Mouse (Mus musculus) limb, embryonic 13.5 days (tissue): ENCODE results near the gene Phactr1. TPM values are rescaled to one million over a fixed set of nuclear protein-coding genes. Genes with fewer than 3 reads are reported as not detected.
A peak's percentile ranks its signal among the peaks of the same experiment; 100 is the strongest.

ENCODE experiments used
- ATAC-seq: fragments of 200-750 bp; cut with Nextera tagmentation; 2 replicates; pipeline ENCODE4 v1.8.0; 2017; ENCODE audit warnings: low read depth, moderate number of reproducible peaks, moderate TSS enrichment; ENCODE audit not compliant: low FRiP score
- H3K27ac ChIP-seq: fragments of 300-500 bp; sonication (generic); 2 replicates; pipeline ENCODE4 v1.5.1; 2015; ENCODE audit warnings: inconsistent platforms, mild to moderate bottlenecking, moderate library complexity
- H3K27me3 ChIP-seq: fragments of 300-500 bp; sonication (generic); 2 replicates; pipeline ENCODE4 v1.6.1; 2015; ENCODE audit warnings: mild to moderate bottlenecking, inconsistent platforms
- H3K36me3 ChIP-seq: fragments of 300-500 bp; sonication (generic); 2 replicates; pipeline ENCODE4 v1.6.1; 2015; ENCODE audit warnings: inconsistent platforms, mild to moderate bottlenecking, moderate library complexity
- H3K4me1 ChIP-seq: fragments of 300-500 bp; sonication (generic); 2 replicates; pipeline ENCODE4 v1.6.1; 2015; ENCODE audit warnings: inconsistent platforms
- H3K4me2 ChIP-seq: fragments of 300-500 bp; sonication (generic); replicated peaks from 2 replicates; pipeline ENCODE4 v1.6.1; 2015; ENCODE audit warnings: inconsistent platforms, mild to moderate bottlenecking, moderate library complexity
- H3K4me3 ChIP-seq: fragments of 300-500 bp; sonication (generic); 2 replicates; pipeline ENCODE4 v1.5.1; 2015; ENCODE audit warnings: moderate library complexity, mild to moderate bottlenecking, inconsistent platforms
- H3K9ac ChIP-seq: fragments of 300-500 bp; sonication (generic); 2 replicates; pipeline ENCODE4 v1.6.1; 2015; ENCODE audit warnings: mild to moderate bottlenecking, inconsistent platforms
- H3K9me3 ChIP-seq: fragments of 300-500 bp; sonication (generic); 2 replicates; pipeline ENCODE4 v1.6.1; 2016; ENCODE audit warnings: inconsistent platforms
- WGBS: fragments of 180-500 bp; shearing (Covaris S2); methylation state at CpG from one replicate; pipeline ENCODE4 v1.1.7; 2015; 5-methylcytosine and 5-hydroxymethylcytosine counted together
- polyA plus RNA-seq: library from polyadenylated mRNA; unstranded; fragments of >200 nt; fragmentation: Nextera tagmentation; extraction: Ambion mirVana; gene quantifications from 2 replicates; pipeline ENCODE4 v1.2.1, GENCODE M21; 2015

Gene Phactr1
- polyA plus RNA-seq, 1 experiment from 2014 or later, result 8.8 TPM

DNA sequence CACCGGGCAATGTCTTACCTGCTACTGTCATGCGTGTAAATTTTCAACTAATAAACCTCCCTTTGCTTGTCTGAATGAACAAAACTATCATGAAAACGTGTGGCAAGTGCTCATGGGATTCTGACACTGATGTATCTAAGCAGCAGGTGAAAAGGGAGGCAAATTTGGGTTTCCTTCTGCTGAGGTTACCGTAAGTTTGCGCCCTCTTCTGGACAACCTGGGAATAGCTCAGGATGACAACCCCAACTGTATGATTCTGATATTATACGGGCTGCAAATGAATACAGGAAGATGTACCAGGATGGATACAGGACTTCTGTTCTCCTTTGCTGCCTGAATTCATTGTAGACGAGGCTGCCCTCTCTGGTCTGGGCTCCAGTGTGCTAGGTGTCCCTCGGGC is 146.2 kb downstream of the Phactr1 start:
- ATAC-seq, result no peak
- peaks cover 7% of the 10 kb centered on the region; the same call in 1 of the 2 replicates for H3K4me1 ChIP-seq
- H3K27me3 ChIP-seq, result no peaks in the 10 kb centered on the region
- H3K9ac ChIP-seq, result no peak overlapping the region
- H3K4me2 ChIP-seq, result no peak overlapping the region
- no peaks in the 10 kb centered on the region for H3K36me3 ChIP-seq
- H3K27ac ChIP-seq, result no peak overlapping the region
- H3K9me3 ChIP-seq, result peaks cover 5% of the 10 kb centered on the region; the same call in 1 of the 2 replicates
- 55% methylated on average over 8 of the region's 8 CpGs for WGBS
- H3K4me3 ChIP-seq, result no peak overlapping the region

DNA sequence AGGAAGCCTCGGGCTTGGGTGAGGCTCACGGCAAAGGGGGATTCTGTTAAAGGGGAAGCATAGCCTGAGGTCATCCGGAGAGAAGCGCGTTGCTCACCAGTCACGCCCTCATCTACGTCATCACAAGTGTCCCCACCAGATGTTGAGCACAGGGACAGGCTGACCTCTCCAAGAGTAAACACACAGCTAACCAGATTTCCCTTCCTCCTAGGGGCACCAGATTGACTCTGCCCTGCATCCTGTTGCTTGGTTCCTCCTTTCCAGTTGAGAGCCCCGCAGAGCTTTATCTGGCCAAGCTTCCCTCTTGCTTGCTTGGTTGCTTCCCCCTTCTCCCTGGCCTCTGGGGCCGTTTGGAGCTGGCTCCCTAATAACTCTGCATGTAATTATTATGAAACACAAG is 148.6 kb downstream of the Phactr1 start:
- H3K4me2 ChIP-seq, result no peak overlapping the region

DNA sequence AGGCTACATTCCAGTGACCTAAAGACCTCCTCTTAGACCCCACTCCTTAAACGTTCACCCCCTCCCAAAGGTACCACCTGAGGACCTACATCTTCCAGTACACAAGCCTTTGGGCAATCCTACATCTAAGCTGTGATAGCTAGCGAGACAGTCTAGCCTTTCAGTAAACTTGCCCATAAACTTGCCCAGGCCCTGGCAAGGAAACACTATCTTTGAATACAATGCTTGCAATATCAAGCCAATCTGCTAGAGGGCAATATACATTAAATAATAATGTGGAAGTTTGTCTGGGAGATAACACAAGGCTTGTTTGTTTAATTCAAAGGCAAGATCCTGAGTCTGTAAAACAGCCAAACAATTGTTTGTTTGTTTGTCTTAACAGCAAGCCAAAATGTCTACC is 155.0 kb downstream of the Phactr1 start:
- Histone ChIP-seq H3K27me3 (no peaks in the 10 kb centered on the region), H3K36me3 (no peaks in the 10 kb centered on the region), H3K4me2 (no peak overlapping the region), H3K9me3 (no peaks in the 10 kb centered on the region), H3K4me1 (no peaks in the 10 kb centered on the region), H3K27ac (no peak overlapping the region), H3K4me3 (no peak overlapping the region), H3K9ac (no peak overlapping the region)
- 38% methylated on average over 2 of the region's 2 CpGs for WGBS
- ATAC-seq, result no peak

More for the DNA sequence above, 148.6 kb downstream of the Phactr1 start:
- ATAC-seq, result no peak; the same call in 1 of the 2 replicates
- peaks cover 5% of the 10 kb centered on the region; the same call in 1 of the 2 replicates for H3K9me3 ChIP-seq
- no peak overlapping the region for H3K9ac ChIP-seq
- no peaks in the 10 kb centered on the region for H3K27me3 ChIP-seq
- peaks cover 7% of the 10 kb centered on the region; the same call in 1 of the 2 replicates for H3K4me1 ChIP-seq
- H3K27ac ChIP-seq, result no peak overlapping the region
- H3K36me3 ChIP-seq, result no peaks in the 10 kb centered on the region
- WGBS, result 57% methylated on average over 9 of the region's 9 CpGs
- H3K4me3 ChIP-seq, result no peak overlapping the region

DNA sequence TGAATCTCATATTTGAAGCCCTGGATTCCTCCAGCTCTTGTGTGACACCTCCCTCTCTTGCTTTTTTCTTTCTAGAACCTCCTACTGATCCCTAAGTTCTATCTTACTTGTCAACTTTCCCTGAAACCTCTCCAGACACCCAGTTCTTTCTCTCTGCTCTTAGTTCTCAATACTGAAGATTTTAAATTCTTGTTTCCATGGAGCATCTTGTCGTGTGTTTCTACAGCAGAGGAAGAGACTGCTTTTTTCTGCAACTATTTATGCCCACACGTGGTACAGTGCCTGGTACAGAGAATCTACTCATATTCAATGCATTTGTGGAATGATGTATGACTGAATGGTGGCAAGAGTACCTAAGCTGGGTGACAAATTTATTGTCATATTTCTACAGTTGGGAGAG is 158.9 kb downstream of the Phactr1 start:
- Histone ChIP-seq H3K27ac (no peak overlapping the region), H3K9ac (no peak overlapping the region), H3K9me3 (no peaks in the 10 kb centered on the region), H3K27me3 (no peaks in the 10 kb centered on the region), H3K4me2 (no peak overlapping the region), H3K4me1 (no peaks in the 10 kb centered on the region), H3K4me3 (no peak overlapping the region), H3K36me3 (no peaks in the 10 kb centered on the region)
- WGBS, result 72% methylated on average over 2 of the region's 2 CpGs
- no peak for ATAC-seq

DNA sequence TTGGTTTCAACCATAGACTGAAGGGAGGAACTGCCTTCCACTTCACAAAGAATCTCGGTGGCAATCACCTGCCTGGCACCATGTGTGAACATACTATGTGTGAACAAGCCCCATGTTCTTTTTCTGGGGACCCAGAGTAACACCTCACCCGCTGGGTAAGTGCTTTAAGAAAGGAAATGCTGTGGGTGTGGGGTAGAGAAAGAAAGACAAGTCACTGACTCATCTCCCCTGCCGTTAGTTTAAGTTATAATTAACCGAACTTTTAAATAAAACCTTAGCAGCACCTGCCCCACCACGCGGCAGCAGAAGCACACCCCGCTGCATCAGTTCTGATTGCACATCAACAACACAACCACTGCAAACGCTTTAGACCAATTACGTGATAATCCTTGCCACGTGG is 171.7 kb downstream of the Phactr1 start:
- H3K36me3 ChIP-seq, result no peaks in the 10 kb centered on the region
- no peak overlapping the region for H3K27ac ChIP-seq
- no peak overlapping the region for H3K4me3 ChIP-seq
- ATAC-seq, result no peak
- H3K9ac ChIP-seq, result no peak overlapping the region
- H3K4me1 ChIP-seq, result no peaks in the 10 kb centered on the region
- 62% methylated on average over 10 of the region's 10 CpGs for WGBS
- peaks cover 3% of the 10 kb centered on the region; the same call in 1 of the 2 replicates for H3K27me3 ChIP-seq
- no peak overlapping the region for H3K4me2 ChIP-seq
- no peaks in the 10 kb centered on the region for H3K9me3 ChIP-seq

DNA sequence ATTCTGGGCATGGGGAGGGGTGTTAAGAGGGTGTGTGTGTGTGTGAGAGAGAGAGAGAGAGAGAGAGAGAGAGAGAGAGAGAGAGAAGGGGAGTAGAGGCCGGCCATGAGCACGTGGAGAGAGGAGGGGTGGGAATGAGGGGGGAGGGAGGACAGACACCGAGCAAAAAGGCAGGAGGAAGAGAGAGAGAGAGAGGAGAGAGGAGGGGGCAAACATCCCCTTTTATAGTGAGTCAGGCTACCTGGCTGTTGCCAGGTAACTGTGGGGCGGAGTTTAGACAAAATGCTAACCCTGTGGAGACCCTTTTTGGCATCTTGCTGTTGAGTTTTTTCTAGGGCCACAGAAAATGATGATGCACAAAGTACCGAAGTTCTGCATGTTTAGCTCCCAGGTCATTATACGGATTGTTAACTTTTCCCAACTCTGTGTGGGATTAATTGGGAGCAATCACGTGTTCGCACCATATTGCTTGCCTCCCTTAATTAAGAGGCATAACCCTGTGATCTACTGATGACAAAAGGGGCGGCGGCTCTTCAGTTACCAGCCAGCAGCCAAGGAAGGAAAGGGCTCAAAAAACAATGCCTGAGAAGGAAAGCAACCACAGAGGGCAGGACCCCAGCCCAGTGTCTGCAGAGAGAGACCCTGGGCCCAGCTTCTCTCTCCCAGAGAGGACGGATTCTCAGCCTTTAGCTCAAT is 173.6 kb downstream of the Phactr1 start:
- 19% methylated on average over 11 of the region's 11 CpGs for WGBS

DNA sequence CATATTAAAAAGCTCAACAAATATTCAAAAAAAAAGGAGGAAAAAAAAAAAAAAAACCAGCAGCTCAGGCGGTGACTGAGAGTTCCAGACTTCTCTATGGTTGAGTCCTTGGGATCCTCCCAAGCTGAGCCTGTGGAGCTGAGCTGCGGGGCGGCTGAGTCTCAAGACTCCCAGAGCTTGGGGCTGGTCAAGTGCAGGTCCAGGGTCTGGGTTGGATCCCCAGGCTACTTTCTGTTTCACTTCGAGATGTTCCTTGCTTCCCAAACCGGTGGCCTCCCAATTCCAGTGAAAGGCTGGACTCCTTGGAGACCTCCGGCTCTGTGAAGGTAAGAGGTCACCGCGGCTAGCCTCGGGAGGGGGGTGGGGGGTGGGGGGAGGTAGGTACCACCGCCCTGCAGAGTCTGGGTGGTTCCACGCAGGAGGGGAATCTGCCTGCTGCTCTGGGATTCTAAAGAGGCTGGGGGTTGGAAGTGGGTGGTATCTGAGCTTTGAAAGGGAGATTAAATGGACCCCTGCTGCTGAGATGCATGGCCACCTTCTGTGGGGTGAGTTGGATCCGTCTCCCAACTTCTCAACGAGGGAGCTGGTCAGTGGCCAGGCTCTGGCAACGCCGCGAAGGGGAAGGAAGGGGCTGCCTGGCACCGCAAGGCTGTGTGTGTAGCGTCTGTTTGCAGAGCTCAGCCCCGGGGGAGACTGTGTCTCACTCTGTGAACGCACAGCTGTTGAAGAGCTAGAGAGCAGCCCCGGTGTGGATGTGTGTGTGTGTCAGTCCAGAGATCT is 185.9 kb downstream of the Phactr1 start:
- Histone ChIP-seq H3K4me2 (peak overlapping the region; percentile 77), H3K27ac (no peak overlapping the region), H3K9me3 (no peaks in the 10 kb centered on the region), H3K4me3 (peak overlapping the region; percentile 43), H3K9ac (peak overlapping the region; percentile 62), H3K4me1 (peaks cover 11% of the 10 kb centered on the region; the same call in 1 of the 2 replicates), H3K36me3 (no peaks in the 10 kb centered on the region), H3K27me3 (no peaks in the 10 kb centered on the region)
- 7% methylated on average over 21 of the region's 21 CpGs for WGBS
- no peak for ATAC-seq

More for the DNA sequence above, 173.6 kb downstream of the Phactr1 start:
- Histone ChIP-seq H3K9ac (no peak overlapping the region), H3K4me1 (no peaks in the 10 kb centered on the region), H3K9me3 (no peaks in the 10 kb centered on the region), H3K4me3 (no peak overlapping the region), H3K27ac (no peak overlapping the region), H3K27me3 (peaks cover 3% of the 10 kb centered on the region; the same call in 1 of the 2 replicates), H3K36me3 (no peaks in the 10 kb centered on the region), H3K4me2 (no peak overlapping the region)
- no peak for ATAC-seq

DNA sequence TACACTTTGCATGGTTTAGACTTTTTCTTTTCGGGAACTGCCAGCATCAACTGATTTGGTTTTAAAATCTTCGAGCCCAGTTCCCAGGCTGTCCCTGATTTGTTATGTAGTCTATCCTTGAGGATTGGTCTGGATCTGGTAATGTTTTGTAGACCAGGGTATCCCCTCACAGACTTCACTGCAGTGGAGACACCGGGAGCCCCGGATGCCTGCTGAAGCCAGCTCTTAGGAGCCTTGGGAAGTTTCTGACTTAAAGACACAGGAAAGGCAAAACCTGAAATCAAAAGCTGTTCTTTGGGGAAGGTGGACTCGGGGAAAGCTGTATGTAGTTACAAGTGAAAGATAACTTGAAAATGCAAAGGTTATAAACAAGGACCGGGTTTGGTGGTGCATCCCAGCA is 186.6 kb downstream of the Phactr1 start:
- ATAC-seq, result no peak
- H3K4me3 ChIP-seq, result peak overlapping the region; percentile 43
- WGBS, result 40% methylated on average over 6 of the region's 6 CpGs
- no peaks in the 10 kb centered on the region for H3K9me3 ChIP-seq
- peak overlapping the region; percentile 62; the same call in 1 of the 2 replicates for H3K9ac ChIP-seq
- peak overlapping the region; percentile 77 for H3K4me2 ChIP-seq
- H3K36me3 ChIP-seq, result no peaks in the 10 kb centered on the region
- peaks cover 11% of the 10 kb centered on the region; the same call in 1 of the 2 replicates for H3K4me1 ChIP-seq
- no peak overlapping the region for H3K27ac ChIP-seq
- no peaks in the 10 kb centered on the region for H3K27me3 ChIP-seq

DNA sequence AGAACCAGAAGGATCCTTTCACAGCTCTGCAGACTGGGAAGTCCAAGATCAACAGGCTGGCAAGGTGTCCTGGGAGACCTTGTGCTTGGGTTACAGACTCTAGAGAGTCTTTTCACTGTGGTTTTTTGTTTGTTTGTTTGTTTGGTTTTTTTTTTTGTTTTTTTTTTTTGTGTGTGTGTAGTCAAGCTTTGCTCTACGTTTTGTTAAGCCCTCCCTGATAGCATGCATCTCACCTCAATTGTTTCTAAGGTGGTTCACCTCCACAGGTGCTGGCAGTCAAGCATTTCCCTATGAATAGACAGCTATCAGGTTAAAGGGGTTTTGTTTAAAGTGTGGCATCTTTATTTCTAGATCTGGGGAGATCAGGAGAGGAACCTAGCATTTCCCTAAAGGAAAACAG is 191.7 kb downstream of the Phactr1 start:
- Histone ChIP-seq H3K4me1 (peaks cover 2% of the 10 kb centered on the region; the same call in 1 of the 2 replicates), H3K27me3 (no peaks in the 10 kb centered on the region), H3K4me3 (no peak overlapping the region), H3K9me3 (no peaks in the 10 kb centered on the region), H3K27ac (no peak overlapping the region), H3K4me2 (no peak overlapping the region), H3K9ac (no peak overlapping the region), H3K36me3 (no peaks in the 10 kb centered on the region)
- WGBS, result 43% methylated on average over 1 of the region's 1 CpGs
- no peak for ATAC-seq

DNA sequence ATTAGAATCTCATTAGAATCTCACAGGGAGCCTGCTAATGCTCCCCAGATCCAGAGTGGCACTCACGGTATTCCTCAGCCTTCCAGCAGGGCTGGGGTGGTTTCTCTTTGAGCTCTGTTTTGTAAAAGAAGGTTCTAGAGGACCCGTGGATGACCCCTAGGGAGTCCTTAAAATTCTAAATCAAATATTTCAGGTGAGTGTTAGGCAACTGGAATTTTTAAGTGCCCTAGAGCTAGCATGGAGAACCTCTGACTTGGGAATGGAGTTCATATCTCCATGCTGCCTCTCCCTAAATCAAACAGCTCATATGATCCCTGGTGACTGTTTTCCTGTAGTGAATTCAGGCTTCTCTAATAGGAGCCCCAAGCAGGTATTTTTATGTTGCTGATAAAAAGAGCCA is 197.9 kb downstream of the Phactr1 start:
- no peaks in the 10 kb centered on the region for H3K9me3 ChIP-seq
- ATAC-seq, result no peak
- H3K4me2 ChIP-seq, result no peak overlapping the region
- no peak overlapping the region for H3K4me3 ChIP-seq
- no peak overlapping the region for H3K9ac ChIP-seq
- WGBS, result 40% methylated on average over 2 of the region's 2 CpGs
- H3K27me3 ChIP-seq, result no peaks in the 10 kb centered on the region
- no peak overlapping the region for H3K27ac ChIP-seq
- no peaks in the 10 kb centered on the region for H3K36me3 ChIP-seq
- H3K4me1 ChIP-seq, result no peaks in the 10 kb centered on the region

DNA sequence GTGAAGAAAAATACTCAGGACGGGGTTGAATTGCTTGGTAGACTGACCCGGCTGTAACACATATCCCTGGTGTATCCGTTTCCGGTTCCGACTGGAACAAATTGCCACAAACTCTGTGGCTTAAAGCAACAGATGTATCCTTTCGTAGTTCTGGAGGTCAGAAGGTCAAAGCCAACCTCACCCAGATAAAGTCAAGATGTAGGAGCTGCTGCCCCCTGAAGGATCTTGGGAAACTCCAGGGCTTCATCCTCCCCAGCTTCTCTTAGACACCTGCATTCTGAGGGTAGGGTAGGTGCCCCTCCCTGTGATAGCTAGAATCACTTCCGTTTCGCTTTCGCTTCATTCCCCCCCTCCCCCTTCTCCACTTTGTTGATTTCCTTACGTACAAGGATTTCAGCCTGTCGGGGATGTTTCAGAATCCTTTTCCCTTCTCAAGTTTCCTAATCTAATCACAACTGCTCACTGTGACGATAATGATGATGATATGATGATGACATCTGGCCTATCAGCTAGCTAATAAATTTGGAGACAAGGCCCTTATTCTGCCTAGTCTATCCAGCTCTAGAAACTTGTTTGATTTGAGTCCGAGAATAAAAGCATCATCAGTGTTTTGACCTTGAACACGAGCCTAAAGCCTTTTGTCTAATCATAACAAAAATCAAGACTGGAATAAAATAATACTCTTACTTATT is 203.8 kb downstream of the Phactr1 start:
- Histone ChIP-seq H3K9me3 (no peaks in the 10 kb centered on the region), H3K27ac (no peak overlapping the region), H3K27me3 (no peaks in the 10 kb centered on the region), H3K4me2 (no peak overlapping the region), H3K36me3 (no peaks in the 10 kb centered on the region), H3K4me1 (no peaks in the 10 kb centered on the region), H3K9ac (no peak overlapping the region), H3K4me3 (no peak overlapping the region)
- ATAC-seq, result no peak
- 62% methylated on average over 14 of the region's 14 CpGs for WGBS

DNA sequence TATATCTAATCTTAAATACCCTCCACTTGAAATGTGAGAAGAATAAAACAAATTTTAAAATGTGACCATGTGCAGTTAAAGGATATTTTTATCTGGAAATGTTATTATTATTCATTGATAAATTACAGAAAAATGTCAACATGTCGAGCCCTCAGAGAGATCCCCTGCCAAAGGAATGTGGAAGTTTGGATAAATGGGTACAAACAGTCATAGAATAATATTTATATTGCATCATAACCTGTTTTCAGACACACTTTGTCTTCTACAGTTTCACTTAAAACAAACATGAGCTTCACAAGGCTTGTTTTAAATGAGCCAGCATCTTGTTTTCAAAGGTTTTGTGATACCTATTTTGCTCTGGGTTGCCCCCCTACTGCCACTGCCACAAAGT is 204.3 kb downstream of the Phactr1 start:
- Histone ChIP-seq H3K4me3 (no peak overlapping the region), H3K9me3 (no peaks in the 10 kb centered on the region), H3K27me3 (no peaks in the 10 kb centered on the region), H3K4me2 (no peak overlapping the region), H3K27ac (no peak overlapping the region), H3K36me3 (no peaks in the 10 kb centered on the region), H3K4me1 (no peaks in the 10 kb centered on the region), H3K9ac (no peak overlapping the region)
- ATAC-seq, result no peak
- 72% methylated on average over 1 of the region's 1 CpGs for WGBS
